Mouse (Mus musculus) thymus, postnatal 4 days (tissue): ENCODE measurements around the gene Thsd4.
"Not testable (repeated sequence)": the region's sequence is repeated elsewhere in the genome, so short reads cannot be mapped to it uniquely, and the experiment has no call there.

ENCODE experiments used
- DNase-seq: peaks from one replicate; pipeline ENCODE4 v3.0.0; 2021

The Thsd4 gene

DNA sequence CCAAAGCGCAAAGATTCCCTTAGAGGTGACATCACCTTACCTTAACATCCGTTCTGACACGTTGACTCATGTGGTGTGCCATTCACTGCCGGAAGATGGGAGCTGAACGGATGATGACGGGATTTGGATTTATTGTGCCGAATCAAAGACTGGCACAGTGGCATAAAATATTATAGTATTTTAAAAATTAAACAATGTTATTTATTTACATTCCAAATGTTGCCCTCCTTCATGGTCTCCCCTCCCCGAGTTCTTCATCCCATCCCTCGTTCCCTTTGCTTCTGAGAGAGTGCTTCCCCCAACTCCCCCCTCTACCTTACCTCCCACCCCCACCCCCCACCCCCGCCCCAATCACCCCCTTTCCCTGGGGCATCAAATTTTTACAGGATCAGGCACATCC is 561.3 kb downstream of the Thsd4 start, which contains the start of gene Nr2e3:
Gene Nr2e3, minus strand, starts transcription at position 101 of the 400 bp plus-strand sequence.
- no peak for DNase-seq

DNA sequence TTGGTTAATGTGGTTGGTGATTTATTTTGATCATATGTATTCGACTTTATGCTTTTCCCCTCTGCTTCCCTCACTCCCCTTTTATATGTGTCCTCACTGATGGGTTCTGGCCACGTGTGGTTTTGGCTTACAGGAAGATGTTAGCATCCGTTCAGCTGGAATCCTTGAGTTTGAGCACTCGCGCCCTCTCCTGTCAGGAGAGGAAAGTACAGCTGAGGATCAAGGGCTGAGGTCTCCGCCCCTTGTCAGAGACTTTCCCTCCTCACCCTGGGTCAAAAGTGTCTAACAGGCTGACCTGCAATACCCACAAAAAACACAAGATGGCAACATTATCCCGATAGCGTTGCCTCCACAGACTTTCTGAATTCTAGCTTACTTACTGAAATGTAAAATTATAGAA is 562.6 kb downstream of the Thsd4 start:
- peak; percentile 87 for DNase-seq

DNA sequence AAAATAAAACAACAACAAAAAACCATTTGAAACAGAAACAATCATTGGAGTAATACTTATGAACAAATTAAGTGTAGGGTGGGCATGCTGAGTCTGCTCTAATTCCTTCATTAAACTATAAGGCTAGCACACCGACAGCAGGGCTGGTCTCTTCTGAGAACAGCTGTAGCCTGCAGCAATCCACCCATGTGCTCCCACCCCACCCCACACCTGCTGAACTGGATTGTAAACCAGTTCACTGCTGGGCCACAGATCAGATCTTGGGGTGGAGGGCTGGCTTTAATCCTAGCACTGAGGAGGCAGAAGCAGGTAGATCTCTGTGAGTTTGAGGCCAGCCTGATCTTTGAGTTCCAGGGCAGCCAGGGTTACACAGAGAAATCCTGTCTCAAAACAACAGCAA is 563.7 kb downstream of the Thsd4 start:
- DNase-seq: not testable (repeated sequence)

DNA sequence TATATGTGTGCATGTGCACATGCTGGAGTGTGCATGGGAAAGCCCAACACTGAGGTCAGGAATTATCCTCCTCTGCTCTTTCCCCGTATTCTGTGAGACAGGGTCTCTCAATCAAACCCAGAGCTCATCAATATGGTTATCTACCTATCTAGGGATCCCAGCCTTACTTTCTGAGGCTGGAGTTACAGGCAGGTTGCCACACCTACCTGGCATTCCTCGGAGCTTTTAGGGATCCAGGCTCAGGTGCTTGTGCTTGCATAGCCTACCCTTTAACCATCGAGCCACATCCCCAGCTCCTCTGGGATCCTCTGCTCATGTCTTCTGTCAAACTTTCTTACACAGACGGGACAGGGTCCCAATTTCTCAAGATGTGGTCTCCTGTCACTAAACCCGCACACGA is 565.4 kb downstream of the Thsd4 start:
- DNase-seq: no peak

DNA sequence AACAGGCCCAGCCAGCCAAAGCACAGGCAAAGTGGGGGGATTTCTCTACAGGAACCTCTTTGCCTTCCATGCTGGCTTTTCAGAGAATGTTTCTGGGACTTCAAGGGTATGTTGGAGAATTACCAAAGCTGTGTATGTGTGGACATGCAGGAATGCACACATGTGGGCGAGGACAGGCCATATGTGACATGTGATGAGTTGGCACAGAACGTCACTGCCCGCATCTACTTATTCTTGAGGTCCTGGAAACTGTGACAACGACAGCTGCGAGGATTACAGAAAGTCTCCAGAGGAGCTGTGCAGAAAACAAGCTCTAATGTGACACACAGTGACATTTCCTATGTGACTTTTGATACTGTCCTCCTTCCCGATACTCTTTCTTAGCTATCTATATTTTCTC is 566.2 kb downstream of the Thsd4 start:
- DNase-seq: no peak

DNA sequence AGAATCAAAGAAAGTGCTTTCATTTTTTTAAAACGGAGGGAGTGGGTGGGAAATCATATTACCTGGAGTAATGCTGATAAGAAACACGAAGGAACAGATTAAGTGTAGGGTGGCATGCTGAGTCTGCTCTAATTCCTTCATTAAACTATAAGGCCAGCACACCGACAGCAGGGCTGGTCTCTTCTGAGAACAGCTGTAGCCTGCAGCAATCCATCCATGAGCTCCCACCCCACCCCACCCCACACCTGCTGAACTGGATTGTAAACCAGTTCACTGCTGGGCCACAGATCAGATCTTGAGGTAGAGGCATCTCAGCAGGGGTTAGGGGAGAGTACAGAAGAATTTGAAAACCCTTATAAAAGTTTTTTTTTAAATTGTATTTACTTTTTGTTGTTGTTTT is 566.6 kb downstream of the Thsd4 start:
- DNase-seq: no peak

DNA sequence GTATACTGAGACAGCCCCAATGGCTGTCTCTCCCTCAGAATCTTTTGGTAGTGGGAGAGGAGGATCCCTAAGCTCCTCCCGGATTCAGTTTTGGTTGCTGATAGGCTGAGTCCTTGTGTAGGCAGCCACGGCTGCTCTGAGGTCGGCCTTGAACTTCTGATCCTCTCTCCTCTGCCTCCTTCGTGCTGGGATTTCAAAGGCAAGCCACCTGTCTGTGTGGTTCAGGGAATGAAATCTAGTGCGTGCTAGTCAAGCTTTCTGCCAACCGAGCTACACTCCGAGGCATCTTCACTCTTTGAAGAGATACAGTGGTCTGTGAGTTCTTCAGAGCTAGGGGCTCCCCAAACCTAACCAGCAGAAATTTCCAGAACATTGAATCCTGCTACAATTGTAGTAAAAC is 568.3 kb downstream of the Thsd4 start:
- DNase-seq: no peak

DNA sequence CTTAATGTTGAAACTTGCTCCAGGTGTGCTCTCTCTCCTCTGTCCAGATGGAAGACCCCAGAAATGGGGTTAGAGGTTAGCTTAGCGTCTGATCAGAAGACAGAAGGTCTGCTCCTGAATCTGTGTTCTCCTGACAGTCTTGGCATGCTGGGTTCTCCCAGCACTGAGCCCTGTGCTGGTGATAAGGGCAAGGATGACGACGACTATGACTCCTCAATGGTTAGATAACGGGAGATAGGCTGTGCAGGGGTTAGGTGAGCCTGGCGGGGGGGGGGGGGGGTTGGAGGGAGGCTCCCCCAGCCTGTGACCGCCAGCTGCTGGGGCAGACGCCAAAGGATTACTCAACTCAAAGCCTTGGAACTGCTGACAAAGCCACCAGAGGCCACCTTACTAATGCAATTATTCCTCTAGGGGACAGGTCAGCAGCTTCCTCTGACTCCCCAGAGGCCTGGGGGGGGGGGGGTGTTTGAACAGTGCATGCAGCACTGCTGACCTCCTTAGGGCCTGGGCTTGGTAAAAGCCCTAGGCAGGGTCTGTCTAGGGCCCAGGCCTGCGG is 569.3 kb downstream of the Thsd4 start:
- DNase-seq: peak; percentile 3

DNA sequence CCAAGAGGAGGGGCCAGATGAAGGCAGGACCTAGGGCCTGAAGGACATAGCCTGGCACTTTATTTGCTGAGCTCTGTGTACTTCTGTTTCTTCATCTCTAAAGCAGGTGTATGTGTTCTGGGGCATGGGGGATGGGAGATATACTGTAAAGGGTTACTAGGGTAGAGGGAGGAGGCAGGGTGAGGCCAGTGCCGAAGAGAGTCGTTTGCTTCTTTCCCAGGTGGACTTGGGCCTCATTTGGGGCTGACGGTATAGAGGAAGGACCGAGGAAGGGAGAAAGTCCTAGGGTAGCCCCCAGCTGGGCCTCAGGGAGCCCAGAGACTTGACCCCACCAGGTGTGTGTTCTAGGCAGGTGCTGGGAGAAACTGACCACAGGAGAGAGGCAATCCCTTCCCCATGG is 569.9 kb downstream of the Thsd4 start:
- DNase-seq: peak; percentile 2

DNA sequence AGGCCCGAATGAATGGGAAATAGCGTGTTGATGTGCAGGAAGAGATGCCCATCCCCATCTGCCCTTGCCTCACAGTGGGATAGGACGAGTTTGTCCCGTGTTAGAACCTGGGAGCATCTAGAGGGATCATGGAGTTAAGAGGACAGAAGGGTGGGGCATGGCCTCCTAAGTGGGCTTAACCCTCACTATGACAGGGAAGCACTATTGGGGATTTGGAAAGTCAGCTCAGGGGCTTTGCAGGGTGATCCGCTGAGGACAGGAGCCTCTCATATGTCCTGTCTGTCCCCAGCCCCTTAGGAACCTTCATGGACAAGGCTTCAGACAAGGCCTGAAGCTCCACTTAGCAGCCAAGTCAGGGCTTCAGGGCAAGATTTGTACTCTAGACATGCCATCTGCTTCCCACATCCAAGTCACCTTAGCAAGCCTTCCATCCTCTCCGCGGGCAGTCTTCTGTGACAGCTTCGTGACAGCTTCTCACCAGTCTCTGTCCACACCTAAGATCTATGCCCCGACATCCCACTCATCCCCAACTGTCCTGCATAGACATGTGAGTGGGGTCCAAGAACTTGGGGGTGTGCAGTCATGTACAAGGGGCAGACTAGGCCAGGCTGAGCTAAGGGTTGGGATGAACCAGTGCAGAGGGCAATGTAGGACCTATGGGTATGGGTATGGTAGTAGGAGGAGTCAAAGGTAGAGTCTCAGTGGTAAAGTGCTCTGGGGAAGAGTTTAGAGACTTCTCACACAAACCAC is 570.7 kb downstream of the Thsd4 start:
- DNase-seq: no peak

DNA sequence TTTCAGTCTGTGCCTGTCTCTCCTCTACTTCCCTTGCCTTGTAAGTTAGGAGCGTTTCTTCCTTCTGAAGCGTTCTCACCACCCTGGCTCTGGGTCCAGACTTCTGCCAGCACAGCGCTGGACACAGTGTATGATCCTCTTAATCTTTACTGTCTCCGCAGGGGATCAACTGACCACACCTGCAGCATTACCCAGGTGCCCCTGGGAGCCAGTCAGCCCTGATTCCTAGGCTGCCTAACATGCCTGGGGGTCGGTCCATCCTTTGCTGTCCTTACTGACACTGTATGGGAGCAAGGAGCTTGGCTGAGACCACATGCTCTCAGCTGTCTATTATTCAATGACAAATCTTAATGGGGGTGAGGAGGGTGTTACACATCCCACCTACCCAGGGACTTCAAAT is 571.9 kb downstream of the Thsd4 start:
- DNase-seq: no peak

DNA sequence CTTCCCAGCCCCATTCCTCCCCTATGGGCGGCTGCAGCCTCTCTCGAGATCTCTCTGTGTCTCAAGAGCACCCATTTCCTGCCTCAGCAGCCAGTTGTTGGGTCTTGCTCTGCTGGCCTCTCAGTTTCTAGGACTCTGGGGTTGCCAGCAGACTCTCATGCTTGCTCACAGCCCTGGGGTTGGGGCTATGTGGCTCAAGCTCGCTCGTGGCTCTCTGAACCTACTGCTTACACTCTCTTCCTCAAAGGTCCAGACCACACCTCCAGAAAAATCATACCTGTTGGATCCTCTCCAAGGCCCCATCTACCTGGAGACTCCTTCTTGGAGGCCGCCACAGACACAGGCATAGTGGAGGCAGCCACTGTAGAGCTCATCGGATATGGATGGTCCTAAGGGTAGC is 572.3 kb downstream of the Thsd4 start:
- DNase-seq: peak; percentile 6

DNA sequence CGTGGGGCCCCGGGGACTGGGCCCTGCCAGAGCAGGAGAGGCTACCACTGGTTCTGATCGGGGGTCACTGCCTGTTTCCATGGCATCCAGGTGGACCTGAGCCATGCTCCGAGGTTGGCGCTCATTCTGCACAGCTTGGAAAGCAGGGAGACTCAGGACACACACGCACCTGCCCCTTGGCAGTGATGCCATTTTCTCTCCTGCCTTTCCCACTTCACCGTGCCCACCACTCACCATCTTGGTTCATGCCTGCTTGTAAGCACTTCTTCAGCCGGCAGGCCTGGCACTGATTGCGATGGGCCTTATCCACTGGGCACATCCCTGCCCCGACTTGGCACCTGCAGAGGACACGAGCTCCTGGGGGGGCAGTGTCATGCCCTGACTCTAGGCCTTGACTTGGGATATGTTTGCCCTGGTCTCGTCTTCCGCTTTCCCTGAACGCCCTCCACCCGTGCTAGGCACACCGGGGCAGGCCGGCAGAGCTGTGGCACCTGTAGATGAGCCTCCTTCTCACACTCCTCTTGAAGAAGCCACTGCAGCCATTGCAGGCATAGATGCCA is 573.1 kb downstream of the Thsd4 start:
- DNase-seq: peak; percentile 7

DNA sequence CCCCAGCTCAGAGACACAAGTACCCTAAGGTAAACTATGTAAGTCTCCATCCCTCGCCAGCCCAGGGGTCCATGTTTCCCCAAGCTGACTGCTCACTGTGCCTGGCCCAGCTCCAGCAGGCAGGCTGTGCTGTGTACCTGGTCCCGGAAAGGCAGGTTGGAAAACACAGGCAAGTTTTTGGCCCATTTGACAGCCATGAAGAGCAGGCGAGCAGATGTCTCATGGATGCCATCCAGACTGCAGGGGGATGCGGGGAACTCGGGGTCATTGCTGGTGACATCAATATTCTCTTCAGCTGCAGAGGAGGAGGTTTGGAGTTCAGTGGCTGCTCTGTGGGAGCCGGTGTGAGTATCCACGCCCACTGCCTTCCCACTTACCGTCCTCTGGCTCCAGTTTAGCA is 573.6 kb downstream of the Thsd4 start:
- DNase-seq: no peak

DNA sequence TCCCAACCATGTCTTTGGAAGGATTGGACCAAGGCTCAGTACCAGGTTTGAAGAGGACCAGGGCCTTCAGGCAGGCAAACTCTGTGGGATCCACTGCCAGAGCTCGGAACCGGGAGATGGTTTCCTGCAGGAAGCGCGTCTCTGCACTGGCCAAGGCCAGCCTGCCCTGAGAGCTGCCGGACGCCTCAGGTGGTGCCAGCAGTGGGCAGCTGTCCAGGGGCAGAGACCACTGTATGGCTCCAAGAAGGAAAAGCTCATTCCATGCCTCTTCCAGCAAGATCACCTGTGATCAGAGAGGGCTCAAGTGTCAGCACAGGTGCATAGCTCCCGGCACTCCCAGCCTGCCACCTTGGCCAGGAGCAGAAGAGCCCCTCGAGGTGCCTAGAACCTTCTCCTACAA is 574.6 kb downstream of the Thsd4 start:
- DNase-seq: peak; percentile 5

DNA sequence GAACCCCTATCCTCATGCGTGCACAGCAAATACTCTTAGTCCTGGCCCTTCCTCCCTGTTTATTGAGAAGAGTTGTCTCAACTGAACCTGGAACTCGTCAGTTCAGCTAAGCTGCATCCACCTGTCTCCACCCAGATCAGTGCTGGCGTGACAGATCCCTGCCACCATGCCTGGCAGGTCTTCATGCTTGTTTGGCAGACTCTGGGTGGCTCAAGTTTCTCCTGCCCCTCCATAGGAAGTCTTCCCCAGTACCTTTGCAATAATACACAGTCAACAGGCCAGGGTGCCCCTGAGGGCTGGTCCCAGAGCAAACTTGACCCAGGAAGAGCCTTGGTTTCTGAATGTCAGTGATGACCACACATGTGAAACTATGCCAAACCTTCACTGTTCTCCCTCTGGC is 576.6 kb downstream of the Thsd4 start:
- no peak for DNase-seq

DNA sequence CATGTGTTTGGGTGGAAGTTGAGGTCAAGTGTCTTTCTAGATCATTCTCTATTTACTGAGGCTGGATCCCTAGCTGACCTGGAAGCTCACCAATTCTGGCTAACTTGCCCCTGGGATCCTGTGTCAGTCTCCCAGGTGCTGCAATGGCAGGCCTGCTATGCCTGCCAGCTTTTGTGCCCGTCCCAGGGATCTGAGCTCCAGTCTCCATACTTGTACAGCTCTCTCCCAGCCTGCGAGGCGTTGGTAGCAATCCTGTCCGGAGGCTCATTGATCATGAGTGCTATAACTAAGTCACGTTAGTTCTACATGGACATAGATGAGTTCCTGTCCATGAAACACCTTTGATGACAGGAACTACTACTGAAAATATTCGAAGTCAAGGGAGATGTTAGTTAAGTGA is 578.0 kb downstream of the Thsd4 start:
- DNase-seq: no peak

DNA sequence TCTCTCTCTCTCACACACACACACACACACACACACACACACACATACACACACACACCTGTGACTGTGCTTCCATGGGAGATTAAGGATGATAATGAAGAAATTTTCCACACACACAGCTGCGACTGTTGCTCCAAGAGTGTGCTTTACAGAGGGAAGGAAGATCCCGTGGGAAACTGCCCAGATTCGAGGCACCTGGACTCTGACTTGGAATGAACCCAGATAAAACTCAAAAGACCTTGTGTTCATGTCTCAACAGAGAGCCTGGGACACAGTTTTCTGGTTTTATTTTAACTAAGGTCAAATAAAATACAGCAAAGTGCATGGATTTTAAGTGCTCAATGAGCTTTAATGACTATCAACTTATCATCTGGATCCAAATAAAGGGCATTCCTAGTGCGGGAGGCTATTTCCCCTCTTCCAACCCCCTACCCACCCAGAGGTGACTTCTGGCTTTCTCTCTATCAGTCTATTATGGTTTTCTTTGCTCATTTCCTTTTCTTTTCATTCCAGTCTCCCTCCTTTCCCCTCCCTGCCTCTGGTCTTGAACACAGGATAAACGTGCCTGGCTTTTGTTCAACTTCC is 579.3 kb downstream of the Thsd4 start:
- no peak for DNase-seq

DNA sequence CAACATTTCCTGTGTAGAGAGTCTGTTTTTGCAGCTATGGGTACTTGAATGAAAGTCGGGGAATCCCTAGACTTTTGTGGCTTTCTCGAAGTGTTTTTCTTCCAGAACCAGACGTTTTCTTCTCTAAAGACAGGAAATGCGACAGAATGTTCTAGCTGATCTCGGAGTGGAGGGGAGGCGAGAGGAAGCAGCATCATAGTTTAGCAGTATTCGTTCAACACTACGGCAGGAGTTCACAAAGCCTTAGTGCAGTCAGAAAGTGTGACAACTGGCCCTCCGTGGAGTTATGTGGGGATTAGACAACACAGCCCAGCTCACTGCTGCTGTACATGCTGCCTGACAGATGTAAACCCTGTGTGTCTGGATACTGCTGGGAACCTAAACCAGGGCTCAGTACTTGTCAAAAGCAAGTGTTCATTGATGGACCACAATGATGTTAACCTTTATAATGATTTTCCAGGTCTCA is 579.9 kb downstream of the Thsd4 start:
- DNase-seq: peak; percentile 37

DNA sequence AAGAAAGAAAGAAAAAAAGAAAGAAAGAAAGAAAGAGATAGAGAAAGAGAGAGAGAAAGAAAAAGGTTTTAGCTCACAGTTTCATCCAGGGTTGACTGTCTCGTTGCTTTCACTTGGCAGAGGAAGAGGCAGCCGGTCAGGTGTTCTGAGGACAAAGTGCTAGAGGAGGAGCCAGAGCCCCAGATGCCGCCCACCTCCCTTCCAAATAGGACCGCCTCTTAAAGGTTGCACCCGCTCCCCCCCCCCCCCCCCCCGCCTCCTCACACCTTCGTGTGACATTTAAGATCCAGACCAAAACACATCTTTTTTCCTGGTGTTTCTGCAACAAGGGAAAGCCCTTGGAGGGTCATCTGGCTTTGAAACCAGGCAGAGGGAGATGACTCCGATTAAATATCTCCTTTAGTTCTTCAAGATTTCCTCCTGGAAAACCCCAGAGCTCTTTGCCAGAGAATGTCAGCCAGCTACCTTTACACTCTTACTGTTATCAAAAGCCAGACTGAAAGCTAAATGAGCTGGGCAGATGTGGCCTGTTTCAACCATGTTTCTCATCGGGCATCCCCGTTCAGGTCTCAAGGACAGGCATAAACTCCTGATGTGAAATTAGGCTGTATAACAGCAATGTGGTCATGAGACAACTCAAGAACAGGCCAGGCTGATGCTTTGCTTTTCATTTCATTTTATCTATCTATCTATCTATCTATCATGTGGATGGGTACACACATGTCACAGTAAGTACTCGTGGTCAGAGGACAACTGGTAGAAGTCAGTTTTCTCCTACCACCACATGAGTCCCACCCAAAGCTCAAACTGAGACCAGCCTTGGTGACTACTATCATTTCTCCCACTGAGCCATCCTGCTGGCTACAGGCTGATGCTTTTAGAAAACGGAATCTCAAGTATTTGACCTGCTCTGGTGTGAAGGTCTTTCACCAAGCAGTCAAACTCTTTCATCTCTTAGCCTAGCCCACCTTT is 580.6 kb downstream of the Thsd4 start:
- DNase-seq: no peak

DNA sequence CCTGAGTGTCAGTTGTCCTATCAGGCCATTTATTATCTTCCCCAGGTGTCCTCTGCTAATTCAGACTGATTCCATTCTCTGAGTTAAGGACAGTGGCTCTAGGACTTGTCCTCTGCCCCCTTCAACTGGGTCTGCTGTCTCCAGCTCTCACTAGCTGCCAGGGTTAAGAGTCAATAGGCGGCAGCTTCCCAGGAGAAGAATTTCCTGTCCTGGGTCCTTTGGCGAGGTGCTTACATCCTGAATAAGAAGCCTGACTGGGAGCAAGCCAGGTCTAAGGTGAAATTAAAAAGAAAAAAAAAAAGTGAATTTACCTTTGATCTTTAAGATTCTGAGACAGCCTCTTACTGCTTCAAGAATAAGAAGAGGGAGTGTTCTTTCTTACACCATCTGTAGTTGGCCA is 582.2 kb downstream of the Thsd4 start:
- no peak for DNase-seq

DNA sequence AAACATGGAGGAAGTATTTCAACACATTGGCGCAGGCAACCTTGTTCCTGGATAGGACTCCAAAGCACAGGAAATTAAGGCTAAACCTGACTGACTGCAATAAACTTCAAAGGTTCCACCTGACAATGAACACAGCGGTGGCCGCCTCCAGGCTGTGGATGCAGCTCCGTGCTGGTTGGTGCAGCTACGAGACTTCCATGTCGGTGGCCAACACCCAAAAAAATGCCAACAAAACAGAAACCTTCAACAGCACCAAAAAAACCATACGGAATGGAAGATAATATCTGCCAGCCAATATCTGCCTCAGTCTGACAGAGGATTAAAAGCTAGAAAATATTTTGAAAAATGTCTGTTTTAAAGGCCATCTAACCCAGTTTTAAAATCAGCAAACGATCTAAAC is 583.3 kb downstream of the Thsd4 start:
- DNase-seq: no peak

DNA sequence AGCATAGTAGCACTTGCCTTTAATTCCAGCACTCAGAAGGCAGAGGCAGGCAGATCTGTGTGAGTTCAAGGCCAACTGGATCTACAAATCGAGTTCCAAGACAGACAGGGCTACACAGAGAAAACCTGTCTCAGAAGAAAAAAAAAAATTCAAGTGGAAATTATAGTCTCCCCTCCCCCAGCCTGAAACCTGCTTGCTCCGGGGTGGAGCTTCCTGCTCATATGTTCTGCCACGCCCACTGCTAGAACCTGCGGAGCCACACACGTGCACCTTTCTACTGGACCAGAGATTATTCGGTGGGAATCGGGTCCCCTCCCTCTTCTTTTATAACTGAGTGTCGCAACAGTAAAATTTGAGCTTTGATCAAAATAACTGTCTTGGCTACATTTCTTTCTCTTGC is 586.0 kb downstream of the Thsd4 start:
- not testable (repeated sequence) for DNase-seq
